ENCODE assay signal across 19 mouse cellular contexts in genomic region chr19:34461451-34462019, GRCm38 (mm10). TPM values are rescaled to one million over a fixed set of nuclear protein-coding genes. Genes with fewer than 3 reads are reported as not detected.
DNase-seq lines count a peak whose midpoint lies in the region; ATAC-seq and TF ChIP-seq lines count a peak whose summit lies in the region.
"Had no signal": no experiment of that assay in that cellular context is flagged by ENCODE, and none has a peak within 500 bp of the region (broad histone marks: within the 10 kb centered on the region; RNA-seq: fewer than 3 reads in every experiment).

No protein-coding gene starts in this region.

- H3K4me2 ChIP-seq in kidney, embryonic 15.5 days: no peak overlapping the region
- H3K4me2 ChIP-seq in limb, embryonic 12.5 days: no peak overlapping the region
- H3K4me2 ChIP-seq in limb, embryonic 14.5 days (replicated peaks; ENCODE audit: low read depth, low read length, severe bottlenecking): no peak overlapping the region
- H3K4me2 ChIP-seq: embryonic facial prominence, embryonic 12.5 days; forebrain, embryonic 15.5 days; liver, embryonic 11.5 days had no signal

- H3K9me3 ChIP-seq in kidney, embryonic 15.5 days (replicated peaks): no peaks in the 10 kb centered on the region
- H3K9me3 ChIP-seq in limb, embryonic 12.5 days: no peaks in the 10 kb centered on the region
- no peaks in the 10 kb centered on the region for H3K9me3 ChIP-seq in limb, embryonic 10.5 days (replicated peaks)
- H3K9me3 ChIP-seq in limb, embryonic 14.5 days (ENCODE audit: control insufficient read depth, low read length): no peaks in the 10 kb centered on the region
- H3K9me3 ChIP-seq: embryonic facial prominence, embryonic 12.5 days; forebrain, embryonic 10.5 days; forebrain, embryonic 15.5 days had no signal

- ATAC-seq in kidney, embryonic 15.5 days (replicated peaks; ENCODE audit: low FRiP score): peak; percentile 22; the same call in 1 of the 2 replicates
- ATAC-seq in limb, embryonic 12.5 days (ENCODE audit: insufficient number of reproducible peaks, insufficient read depth, low FRiP score, low TSS enrichment, low read depth): 0 out of 2 replicates have a peak, but pooled peaks have one; percentile 26
- ATAC-seq in limb, embryonic 14.5 days (ENCODE audit: low FRiP score, low read depth): no peak
- ATAC-seq: forebrain, embryonic 15.5 days; hindbrain, embryonic 16.5 days had no signal

- H3K36me3 ChIP-seq in kidney, embryonic 15.5 days: no peaks in the 10 kb centered on the region
- no peaks in the 10 kb centered on the region for H3K36me3 ChIP-seq in limb, embryonic 12.5 days
- H3K36me3 ChIP-seq in limb, embryonic 10.5 days: no peaks in the 10 kb centered on the region
- no peaks in the 10 kb centered on the region for H3K36me3 ChIP-seq in limb, embryonic 14.5 days (ENCODE audit: control insufficient read depth, insufficient read depth, low read length)
- H3K36me3 ChIP-seq: embryonic facial prominence, embryonic 12.5 days; forebrain, embryonic 10.5 days; forebrain, embryonic 15.5 days had no signal

- WGBS in kidney, embryonic 15.5 days: 91% methylated on average over 1 of the region's 1 CpGs
- WGBS in limb, embryonic 12.5 days: 88% methylated on average over 1 of the region's 1 CpGs
- 83% methylated on average over 1 of the region's 1 CpGs for WGBS in limb, embryonic 10.5 days
- WGBS in limb, embryonic 14.5 days: 83% methylated on average over 1 of the region's 1 CpGs

- no peak for TF ChIP-seq POLR2A in limb, embryonic 14.5 days (IDR thresholded peaks at IDR 0.05; ENCODE audit: borderline replicate concordance, extremely low read depth, insufficient read depth, insufficient read length)

- DNase-seq in kidney, adult 11 months: no peak
- DNase-seq in limb, embryonic 10.5 days (ENCODE audit: low spot score): no peak
- peak; percentile 73 for DNase-seq in NIH3T3 (ENCODE audit: low read depth)
- DNase-seq in limb, embryonic 14.5 days (ENCODE audit: low spot score): peak; percentile 57
- DNase-seq: adrenal gland, postnatal 10 days; cerebellum, adult 8-10 months; cerebellum, postnatal 25 days; heart, postnatal 14 days; lung, postnatal 36 days; midbrain, embryonic 14.5 days had no signal

- no peak overlapping the region for H3K9ac ChIP-seq in kidney, embryonic 15.5 days
- no peak overlapping the region for H3K9ac ChIP-seq in limb, embryonic 12.5 days (replicated peaks)
- no peak overlapping the region for H3K9ac ChIP-seq in limb, embryonic 14.5 days (ENCODE audit: low read depth, low read length, severe bottlenecking)
- H3K9ac ChIP-seq: embryonic facial prominence, embryonic 12.5 days; forebrain, embryonic 15.5 days had no signal

- no peak overlapping the region for H3K4me3 ChIP-seq in kidney, embryonic 15.5 days (replicated peaks)
- no peak overlapping the region for H3K4me3 ChIP-seq in limb, embryonic 12.5 days (replicated peaks)
- H3K4me3 ChIP-seq in limb, embryonic 10.5 days: no peak overlapping the region
- no peak overlapping the region for H3K4me3 ChIP-seq in limb, embryonic 14.5 days (replicated peaks; ENCODE audit: low read length)
- H3K4me3 ChIP-seq: embryonic facial prominence, embryonic 12.5 days; forebrain, embryonic 10.5 days; forebrain, embryonic 15.5 days; megakaryocyte, embryonic 14.5 days had no signal

- H3K27me3 ChIP-seq in kidney, embryonic 15.5 days: no peaks in the 10 kb centered on the region
- H3K27me3 ChIP-seq in limb, embryonic 12.5 days: no peaks in the 10 kb centered on the region
- no peaks in the 10 kb centered on the region for H3K27me3 ChIP-seq in limb, embryonic 10.5 days (ENCODE audit: low read depth, poor library complexity, severe bottlenecking)
- H3K27me3 ChIP-seq in limb, embryonic 14.5 days (ENCODE audit: control insufficient read depth, insufficient read depth, low read length): no peaks in the 10 kb centered on the region
- H3K27me3 ChIP-seq: CH12.LX; embryonic facial prominence, embryonic 12.5 days; forebrain, embryonic 15.5 days had no signal

- no peak overlapping the region for H3K27ac ChIP-seq in kidney, embryonic 15.5 days
- no peak overlapping the region for H3K27ac ChIP-seq in limb, embryonic 12.5 days
- no peak overlapping the region for H3K27ac ChIP-seq in limb, embryonic 10.5 days
- H3K27ac ChIP-seq in limb, embryonic 14.5 days (replicated peaks; ENCODE audit: low read depth, low read length): no peak overlapping the region
- H3K27ac ChIP-seq: embryonic facial prominence, embryonic 12.5 days; forebrain, embryonic 10.5 days; forebrain, embryonic 15.5 days had no signal

- no peaks in the 10 kb centered on the region for H3K4me1 ChIP-seq in kidney, embryonic 15.5 days
- H3K4me1 ChIP-seq in limb, embryonic 12.5 days (replicated peaks): no peaks in the 10 kb centered on the region; the same call in 1 of the 2 replicates
- no peaks in the 10 kb centered on the region for H3K4me1 ChIP-seq in limb, embryonic 10.5 days
- no peaks in the 10 kb centered on the region for H3K4me1 ChIP-seq in limb, embryonic 14.5 days (ENCODE audit: control insufficient read depth, insufficient read depth, low read length)
- H3K4me1 ChIP-seq: embryonic facial prominence, embryonic 12.5 days; forebrain, embryonic 10.5 days; forebrain, embryonic 15.5 days had no signal

RNA-seq across cellular contexts. Expression of gene Ch25h, which starts 13.4 kb away (rescaled TPM):
- 1.8 and 2.2 TPM in 2 replicates for polyA plus RNA-seq in kidney, embryonic 15.5 days (2015; fragmentation: Nextera tagmentation; extraction: Ambion mirVana)
- 5.4 and 9.6 TPM in 2 replicates for polyA plus RNA-seq in limb, embryonic 12.5 days (2016; fragmentation: Nextera tagmentation; extraction: Ambion mirVana)
- 0.18 and 1.2 TPM in 2 replicates for polyA plus RNA-seq in limb, embryonic 10.5 days (2016; fragmentation: Nextera tagmentation; extraction: Ambion mirVana)
- 42.0 and 51.6 TPM in 2 replicates for polyA plus RNA-seq in limb, embryonic 14.5 days (2012; rRNA removed)
- 29.3 and 31.3 TPM in 2 replicates for polyA plus RNA-seq in limb, embryonic 14.5 days (2014; fragmentation: Nextera tagmentation; extraction: Ambion mirVana)

Comparison
In these comparisons a context has a peak if more than half of its experiments do, and no peak if none do; other contexts are left out.
1. DNase-seq: peak in NIH3T3 (single experiment) and limb, embryonic 14.5 days (single experiment); none in kidney, adult 11 months (single experiment) and limb, embryonic 10.5 days (single experiment).